Mouse (Mus musculus) lung, embryonic 15.5 days (tissue): Measurements from ENCODE around the gene Gm21818. TPM values are rescaled to one million over a fixed set of nuclear protein-coding genes. Genes with fewer than 3 reads are reported as not detected.

Source experiments
- polyA plus RNA-seq: library from polyadenylated mRNA; unstranded; fragments of >200 nt; fragmentation: Nextera tagmentation; extraction: Ambion mirVana; gene quantifications from 2 replicates; pipeline ENCODE4 v1.2.1, GENCODE M21; 2015

The Gm21818 gene
- polyA plus RNA-seq, 1 experiment from 2014 or later = not detected

Other genes starting within 250 kb of the Gm21818 start
- not detected in 2 replicates for gene Gm21761, start 243.2 kb upstream of the Gm21818 start, polyA plus RNA-seq
- gene B020031M17Rik, start 221.6 kb upstream of the Gm21818 start, polyA plus RNA-seq = not detected in 2 replicates
- gene Gm36079, start 145.4 kb upstream of the Gm21818 start, polyA plus RNA-seq = not detected in 2 replicates
- gene Gm21188, start 120.2 kb upstream of the Gm21818 start, polyA plus RNA-seq = not detected in 2 replicates
- not detected in 2 replicates for gene Gm20767, start 32.2 kb upstream of the Gm21818 start, polyA plus RNA-seq
- not detected in 2 replicates for gene Gm21762, start 43.5 kb downstream of the Gm21818 start, polyA plus RNA-seq
- not detected in 2 replicates for gene Gm21731, start 66.7 kb downstream of the Gm21818 start, polyA plus RNA-seq
- gene AF067061, start 90.7 kb downstream of the Gm21818 start, polyA plus RNA-seq = not detected in 2 replicates
- 0.59 and 0.76 TPM in 2 replicates for gene BC147527, start 128.0 kb downstream of the Gm21818 start, polyA plus RNA-seq
- not detected in 2 replicates for gene Tcstv3, start 144.4 kb downstream of the Gm21818 start, polyA plus RNA-seq